Comparison of ENCODE assay signal across 8 mouse cellular contexts in genomic region chr14:20258185-20259113, GRCm38 (mm10). TPM values are rescaled to one million over a fixed set of nuclear protein-coding genes. Genes with fewer than 3 reads are reported as not detected.
DNase-seq lines count a peak whose midpoint lies in the region; ATAC-seq and TF ChIP-seq lines count a peak whose summit lies in the region.

No protein-coding gene starts in this region.

- no peak overlapping the region for H3K27ac ChIP-seq in kidney, embryonic 14.5 days (ENCODE audit: low read depth, low read length)
- no peak overlapping the region for H3K27ac ChIP-seq in limb, embryonic 14.5 days (replicated peaks; ENCODE audit: low read depth, low read length)

- WGBS in kidney, embryonic 14.5 days, result 54% methylated on average over 8 of the region's 8 CpGs
- WGBS in limb, embryonic 14.5 days, result 55% methylated on average over 8 of the region's 8 CpGs

- H3K9ac ChIP-seq in kidney, embryonic 14.5 days (ENCODE audit: low read depth, low read length), result no peak overlapping the region
- no peak overlapping the region for H3K9ac ChIP-seq in limb, embryonic 14.5 days (ENCODE audit: low read depth, low read length, severe bottlenecking)

- DNase-seq in 3T3-L1 (ENCODE audit: low read depth, low spot score), result peak; percentile 75
- DNase-seq in adrenal gland, adult 8-10 months, result peak; percentile 59
- DNase-seq in embryo, embryonic 11 days, result peak; percentile 74
- DNase-seq in gastrocnemius, postnatal 36 days, result peak; percentile 57 to 67
- peak; percentile 68 for DNase-seq in limb, embryonic 14.5 days (ENCODE audit: low spot score)
- DNase-seq in natural killer cell, adult 2 months (ENCODE audit: low spot score in 2 of 2), result peak; percentile 67 to 81
- DNase-seq in spleen, postnatal 4 days (ENCODE audit: low spot score in 2 of 2), result peak; percentile 72 to 88

- no peaks in the 10 kb centered on the region for H3K27me3 ChIP-seq in kidney, embryonic 14.5 days (ENCODE audit: control insufficient read depth, insufficient read depth, low read length)
- no peaks in the 10 kb centered on the region for H3K27me3 ChIP-seq in limb, embryonic 14.5 days (ENCODE audit: control insufficient read depth, insufficient read depth, low read length)

- H3K4me1 ChIP-seq in kidney, embryonic 14.5 days (ENCODE audit: control insufficient read depth, insufficient read depth, low read length), result no peaks in the 10 kb centered on the region
- no peaks in the 10 kb centered on the region for H3K4me1 ChIP-seq in limb, embryonic 14.5 days (ENCODE audit: control insufficient read depth, insufficient read depth, low read length)

- ATAC-seq in kidney, embryonic 14.5 days (ENCODE audit: low FRiP score, low TSS enrichment), result peak; percentile 39
- peak; percentile 70 for ATAC-seq in limb, embryonic 14.5 days (ENCODE audit: low FRiP score, low read depth)

- no peak overlapping the region for H3K4me3 ChIP-seq in kidney, embryonic 14.5 days (ENCODE audit: low read length)
- no peak overlapping the region for H3K4me3 ChIP-seq in limb, embryonic 14.5 days (replicated peaks; ENCODE audit: low read length)

- intact Hi-C loops in gastrocnemius, postnatal 36 days (cut with DNase I), result no loop called here

- H3K9me3 ChIP-seq in kidney, embryonic 14.5 days (ENCODE audit: control insufficient read depth, low read length), result no peaks in the 10 kb centered on the region
- no peaks in the 10 kb centered on the region for H3K9me3 ChIP-seq in limb, embryonic 14.5 days (ENCODE audit: control insufficient read depth, low read length)

- H3K4me2 ChIP-seq in kidney, embryonic 14.5 days (replicated peaks; ENCODE audit: low read depth, low read length), result no peak overlapping the region
- H3K4me2 ChIP-seq in limb, embryonic 14.5 days (replicated peaks; ENCODE audit: low read depth, low read length, severe bottlenecking), result no peak overlapping the region

- no peak for TF ChIP-seq POLR2A in limb, embryonic 14.5 days (IDR thresholded peaks at IDR 0.05; ENCODE audit: borderline replicate concordance, extremely low read depth, insufficient read depth, insufficient read length)

- no peaks in the 10 kb centered on the region for H3K36me3 ChIP-seq in kidney, embryonic 14.5 days (ENCODE audit: control insufficient read depth, insufficient read depth, low read length)
- no peaks in the 10 kb centered on the region for H3K36me3 ChIP-seq in limb, embryonic 14.5 days (ENCODE audit: control insufficient read depth, insufficient read depth, low read length)

RNA-seq across cellular contexts. Expression of gene Kcnk16, which starts 10.6 kb away (rescaled TPM):
- not detected for total RNA-seq in adrenal gland, adult 8-10 months (2022)
- total RNA-seq in gastrocnemius, postnatal 36 days (2021), result not detected
- polyA plus RNA-seq in kidney, embryonic 14.5 days (2014; fragmentation: Nextera tagmentation; extraction: Ambion mirVana), result not detected in 2 replicates
- not detected in 2 replicates for polyA plus RNA-seq in limb, embryonic 14.5 days (2012; rRNA removed)
- not detected in 2 replicates for polyA plus RNA-seq in limb, embryonic 14.5 days (2014; fragmentation: Nextera tagmentation; extraction: Ambion mirVana)

RNA-seq across cellular contexts. Expression of gene Nudt13, which starts 36.0 kb away (rescaled TPM):
- total RNA-seq in adrenal gland, adult 8-10 months (2022), result 10 to 100 TPM; 39.7 to 68.2 (median 53.7) TPM
- 10 to 100 TPM; 27.0 to 29.9 TPM for total RNA-seq in gastrocnemius, postnatal 36 days (2021)
- polyA plus RNA-seq in kidney, embryonic 14.5 days (2014; fragmentation: Nextera tagmentation; extraction: Ambion mirVana), result 13.1 and 18.4 TPM in 2 replicates
- polyA plus RNA-seq in limb, embryonic 14.5 days (2012; rRNA removed), result 23.4 and 30.0 TPM in 2 replicates
- 14.1 and 14.3 TPM in 2 replicates for polyA plus RNA-seq in limb, embryonic 14.5 days (2014; fragmentation: Nextera tagmentation; extraction: Ambion mirVana)
